Mouse (Mus musculus) E14TG2a.4 (cell line): ENCODE measurements around the gene Ak2.

Experiments
- CTCF ChIP-seq: conservative IDR thresholded peaks from 2 replicates; pipeline ENCODE4 v1.5.1; 2014; ENCODE audit warnings: low read length
- POU5F1 ChIP-seq: IDR thresholded peaks from 2 replicates; pipeline ENCODE4 v1.6.1; 2014; ENCODE audit warnings: low read length, borderline replicate concordance

DNA sequence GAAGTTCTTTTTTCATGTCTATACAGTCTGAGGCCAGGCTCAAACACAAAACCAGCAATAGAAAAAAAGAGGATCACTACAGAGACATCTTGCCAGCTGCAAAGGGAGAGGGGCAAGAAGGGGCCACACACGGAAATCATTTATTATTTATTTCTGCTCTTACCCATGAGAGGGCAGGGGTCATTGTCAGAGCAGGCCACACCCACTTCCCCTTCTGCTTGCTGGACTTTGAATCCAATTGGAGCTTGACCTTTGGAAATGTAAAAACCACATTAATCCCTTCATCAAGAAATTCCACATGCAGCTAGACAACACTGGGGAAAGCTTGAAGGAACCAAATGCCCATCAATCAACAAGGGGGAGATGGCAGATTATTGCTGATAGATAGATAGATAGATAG lies 13.1 kb upstream of the Ak2 start:
- TF ChIP-seq CTCF (no peak), POU5F1 (no peak)
